Mouse (Mus musculus) hindbrain, embryonic 13.5 days (tissue): ENCODE measurements at regions not wholly inside any gene's neighbourhood (a gene's known extent, or its start where the extent isn't known, plus 50 kb on each side); places are given as distances from the start of the nearest gene placed in this dataset.

Experiments used
- ATAC-seq: fragments of 200-750 bp; cut with Nextera tagmentation; 2 replicates; pipeline ENCODE4 v1.8.0; 2017; ENCODE audit warnings: moderate TSS enrichment; ENCODE audit not compliant: low FRiP score
- H3K27ac ChIP-seq: fragments of 300-500 bp; sonication (generic); 2 replicates; pipeline ENCODE4 v1.5.1; 2015; ENCODE audit warnings: inconsistent platforms, mild to moderate bottlenecking, moderate library complexity
- H3K27me3 ChIP-seq: fragments of 300-500 bp; sonication (generic); 2 replicates; pipeline ENCODE4 v1.6.1; 2015; ENCODE audit warnings: mild to moderate bottlenecking, inconsistent platforms
- H3K36me3 ChIP-seq: fragments of 300-500 bp; sonication (generic); 2 replicates; pipeline ENCODE4 v1.6.1; 2015; ENCODE audit warnings: mild to moderate bottlenecking, inconsistent platforms
- H3K4me1 ChIP-seq: fragments of 300-500 bp; sonication (generic); replicated peaks from 2 replicates; pipeline ENCODE4 v1.6.1; 2015; ENCODE audit warnings: inconsistent platforms
- H3K4me2 ChIP-seq: fragments of 300-500 bp; sonication (generic); 2 replicates; pipeline ENCODE4 v1.6.1; 2015; ENCODE audit warnings: inconsistent platforms, mild to moderate bottlenecking, moderate library complexity
- H3K4me3 ChIP-seq: fragments of 300-500 bp; sonication (generic); 2 replicates; pipeline ENCODE4 v1.5.1; 2015; ENCODE audit warnings: mild to moderate bottlenecking, inconsistent platforms
- H3K9ac ChIP-seq: fragments of 300-500 bp; sonication (generic); 2 replicates; pipeline ENCODE4 v1.6.1; 2015; ENCODE audit warnings: mild to moderate bottlenecking, inconsistent platforms
- H3K9me3 ChIP-seq: fragments of 300-500 bp; sonication (generic); 2 replicates; pipeline ENCODE4 v1.6.1; 2016; ENCODE audit warnings: inconsistent platforms
- whole genome bisulfite sequencing: fragments of 180-500 bp; shearing (Covaris S2); methylation state at CpG from one replicate; pipeline ENCODE4 v1.1.7; 2015; 5-methylcytosine and 5-hydroxymethylcytosine counted together

DNA sequence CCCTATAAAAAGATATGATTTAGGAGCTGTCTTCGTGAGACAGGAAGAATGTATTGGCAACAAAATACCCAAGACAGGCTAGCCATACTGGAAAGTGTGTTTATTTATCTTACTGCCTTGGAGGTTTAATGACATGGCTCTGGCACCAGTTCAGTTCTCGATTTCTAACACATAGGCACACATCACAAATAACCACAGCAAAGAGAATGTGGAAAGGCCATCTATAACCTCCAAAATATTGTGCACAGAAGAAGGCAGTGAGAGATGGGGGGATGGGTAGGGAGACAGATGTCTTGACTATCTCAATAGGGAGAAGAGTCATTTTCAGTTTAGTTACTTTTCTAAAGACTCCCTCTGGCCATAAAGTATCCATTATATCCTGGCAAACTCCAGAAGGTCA lies 90.5 kb downstream of the Minar1 start:
- WGBS, result 88% methylated on average over 2 of the region's 2 CpGs
- no peaks in the 10 kb centered on the region for H3K4me1 ChIP-seq
- no peak overlapping the region for H3K4me2 ChIP-seq
- no peaks in the 10 kb centered on the region for H3K9me3 ChIP-seq
- no peak overlapping the region for H3K4me3 ChIP-seq
- H3K36me3 ChIP-seq, result no peaks in the 10 kb centered on the region
- no peaks in the 10 kb centered on the region for H3K27me3 ChIP-seq
- H3K27ac ChIP-seq, result no peak overlapping the region
- no peak for ATAC-seq
- no peak overlapping the region for H3K9ac ChIP-seq

DNA sequence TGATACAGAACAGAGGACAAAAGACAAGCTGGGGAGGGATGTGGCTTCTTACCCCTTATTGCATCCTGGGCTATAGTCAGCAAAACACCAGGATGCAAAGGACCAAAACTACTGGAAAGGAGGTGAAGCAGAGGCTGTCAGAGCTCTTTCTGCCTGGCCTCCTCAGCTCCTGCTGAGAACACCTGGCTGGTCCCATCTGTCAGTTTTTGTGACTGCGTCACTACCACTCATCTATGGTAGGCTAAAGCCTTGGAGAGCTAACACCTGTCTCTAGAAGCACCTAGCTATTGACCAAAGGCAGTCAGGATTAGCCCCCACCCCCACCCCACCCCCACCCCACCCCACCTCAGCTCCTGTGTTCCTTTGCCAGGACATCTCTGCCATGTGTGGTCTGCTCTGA lies 98.8 kb downstream of the Minar1 start:
- Histone ChIP-seq H3K4me3 (no peak overlapping the region), H3K27me3 (no peaks in the 10 kb centered on the region), H3K4me1 (no peaks in the 10 kb centered on the region), H3K9me3 (no peaks in the 10 kb centered on the region), H3K27ac (no peak overlapping the region), H3K4me2 (no peak overlapping the region), H3K9ac (no peak overlapping the region), H3K36me3 (no peaks in the 10 kb centered on the region)
- peak; percentile 37; the same call in 1 of the 2 replicates for ATAC-seq
- 79% methylated on average over 1 of the region's 1 CpGs for WGBS

DNA sequence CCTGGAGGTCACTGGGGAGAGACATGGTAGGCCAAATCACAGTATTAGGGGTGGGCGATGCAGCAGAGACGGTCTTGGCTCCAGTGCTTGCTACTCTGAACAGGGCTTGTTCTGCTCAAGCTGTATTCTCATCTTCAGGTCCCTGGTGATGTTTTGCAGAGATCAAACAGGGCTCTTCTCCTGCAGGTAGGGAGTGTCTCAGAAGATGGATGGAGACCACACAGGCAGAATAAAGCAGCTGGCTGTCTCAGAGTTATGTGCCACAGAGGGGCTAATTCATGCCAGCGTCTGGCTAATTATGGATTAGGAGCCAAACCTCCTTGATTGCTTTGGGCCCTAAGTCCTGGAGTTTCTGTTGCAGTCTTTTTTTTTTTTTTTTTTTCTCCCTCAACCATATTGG lies 99.2 kb downstream of the Minar1 start:
- H3K36me3 ChIP-seq, result no peaks in the 10 kb centered on the region
- WGBS, result 71% methylated on average over 3 of the region's 3 CpGs
- no peak overlapping the region for H3K4me3 ChIP-seq
- ATAC-seq, result no peak; the same call in 1 of the 2 replicates
- no peak overlapping the region for H3K4me2 ChIP-seq
- H3K4me1 ChIP-seq, result no peaks in the 10 kb centered on the region
- H3K27ac ChIP-seq, result no peak overlapping the region
- no peak overlapping the region for H3K9ac ChIP-seq
- no peaks in the 10 kb centered on the region for H3K9me3 ChIP-seq
- no peaks in the 10 kb centered on the region for H3K27me3 ChIP-seq

DNA sequence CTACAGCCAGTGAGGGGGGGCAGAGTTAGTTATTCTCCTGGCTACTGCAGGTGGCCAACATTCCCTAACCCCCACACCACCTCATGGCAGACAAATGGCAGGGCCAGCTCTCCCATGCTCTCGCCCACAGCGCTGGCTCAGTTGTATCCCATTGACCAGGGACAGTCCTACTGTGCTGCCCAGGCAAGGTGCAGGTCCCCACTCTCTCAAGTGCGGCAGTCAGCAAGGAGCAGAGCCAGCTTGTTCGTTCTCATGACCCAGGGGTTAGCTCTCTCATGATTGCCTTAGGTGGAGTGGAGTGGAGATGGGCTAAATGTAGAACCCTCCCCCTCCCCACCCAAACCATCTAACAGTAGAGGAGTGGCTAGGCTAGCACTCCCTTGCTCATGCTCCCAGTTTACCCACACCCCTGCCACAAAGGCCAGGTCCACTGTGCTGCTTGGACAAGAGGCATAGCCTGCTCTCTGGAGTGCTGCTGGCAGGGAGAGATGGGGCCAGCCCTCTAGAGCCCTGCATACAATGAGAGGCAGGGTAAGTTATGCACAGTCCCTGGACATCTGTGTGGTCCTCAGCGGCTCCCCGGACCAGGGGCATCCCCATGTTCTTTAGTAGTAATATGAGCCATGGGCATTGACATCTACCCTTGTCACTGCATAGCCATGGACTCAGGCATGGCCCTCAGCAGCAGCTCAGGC lies 114.4 kb downstream of the Minar1 start:
- peak; percentile 36; the same call in 1 of the 2 replicates for ATAC-seq

DNA sequence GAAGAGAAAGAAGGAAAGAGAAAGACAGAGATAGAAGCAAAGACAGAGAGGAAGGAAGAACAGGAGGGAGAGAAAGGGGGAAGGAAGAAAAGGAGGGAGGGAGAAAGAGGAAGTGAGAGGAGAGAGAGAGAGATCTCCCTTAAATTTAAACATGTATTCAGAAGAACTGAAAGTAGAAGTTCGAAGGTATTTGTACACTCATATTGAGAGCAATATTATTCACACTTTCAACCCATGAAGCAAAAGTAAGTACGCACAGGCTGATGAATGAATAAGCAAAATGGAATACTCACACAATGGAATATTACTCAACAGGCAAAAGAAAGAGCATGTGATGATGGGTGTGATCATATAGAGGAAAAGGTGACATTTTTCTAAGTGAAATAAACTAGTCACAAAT lies 120.8 kb downstream of the Minar1 start:
- no peaks in the 10 kb centered on the region for H3K9me3 ChIP-seq
- H3K4me2 ChIP-seq, result no peak overlapping the region
- no peak overlapping the region for H3K9ac ChIP-seq
- no peak overlapping the region for H3K27ac ChIP-seq
- H3K27me3 ChIP-seq, result no peaks in the 10 kb centered on the region
- H3K4me1 ChIP-seq, result peaks cover 3% of the 10 kb centered on the region
- 99% methylated on average over 2 of the region's 2 CpGs for whole genome bisulfite sequencing
- no peak for ATAC-seq
- H3K36me3 ChIP-seq, result no peaks in the 10 kb centered on the region
- H3K4me3 ChIP-seq, result no peak overlapping the region

More for the DNA sequence above, 114.4 kb downstream of the Minar1 start:
- Histone ChIP-seq H3K27ac (no peak overlapping the region), H3K4me2 (no peak overlapping the region), H3K4me3 (no peak overlapping the region), H3K9ac (no peak overlapping the region), H3K4me1 (no peaks in the 10 kb centered on the region), H3K9me3 (no peaks in the 10 kb centered on the region), H3K36me3 (no peaks in the 10 kb centered on the region), H3K27me3 (no peaks in the 10 kb centered on the region)
- WGBS, result 92% methylated on average over 6 of the region's 6 CpGs

DNA sequence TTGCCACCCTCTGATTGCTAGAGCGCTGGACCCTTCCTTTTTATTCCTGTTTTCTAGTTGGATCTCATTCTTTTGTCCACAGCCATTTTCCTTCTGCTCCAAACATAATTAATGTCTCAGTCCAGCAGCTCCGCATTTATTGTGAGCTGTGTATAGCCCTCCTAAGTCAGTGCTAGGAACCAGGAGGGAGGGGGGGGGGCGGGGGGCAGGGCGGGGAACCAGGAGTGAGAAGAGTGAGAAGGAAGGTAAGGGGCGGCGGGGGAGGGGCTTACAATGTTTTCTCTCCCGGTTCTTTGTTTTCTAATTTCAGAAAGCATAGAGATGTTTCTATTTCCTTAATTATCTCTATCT lies 125.6 kb downstream of the Minar1 start:
- 0 out of 2 replicates have a peak overlapping the region, but pooled peaks have one; percentile 31 for H3K9ac ChIP-seq
- H3K27me3 ChIP-seq, result no peaks in the 10 kb centered on the region
- ATAC-seq, result peak; percentile 79; the same call in 1 of the 2 replicates
- H3K27ac ChIP-seq, result peak overlapping the region; percentile 91
- no peak overlapping the region for H3K4me3 ChIP-seq
- 25% methylated on average over 7 of the region's 7 CpGs for WGBS
- peak overlapping the region; percentile 11; the same call in 1 of the 2 replicates for H3K4me2 ChIP-seq
- H3K4me1 ChIP-seq, result peaks cover 15% of the 10 kb centered on the region
- H3K36me3 ChIP-seq, result no peaks in the 10 kb centered on the region
- no peaks in the 10 kb centered on the region for H3K9me3 ChIP-seq

DNA sequence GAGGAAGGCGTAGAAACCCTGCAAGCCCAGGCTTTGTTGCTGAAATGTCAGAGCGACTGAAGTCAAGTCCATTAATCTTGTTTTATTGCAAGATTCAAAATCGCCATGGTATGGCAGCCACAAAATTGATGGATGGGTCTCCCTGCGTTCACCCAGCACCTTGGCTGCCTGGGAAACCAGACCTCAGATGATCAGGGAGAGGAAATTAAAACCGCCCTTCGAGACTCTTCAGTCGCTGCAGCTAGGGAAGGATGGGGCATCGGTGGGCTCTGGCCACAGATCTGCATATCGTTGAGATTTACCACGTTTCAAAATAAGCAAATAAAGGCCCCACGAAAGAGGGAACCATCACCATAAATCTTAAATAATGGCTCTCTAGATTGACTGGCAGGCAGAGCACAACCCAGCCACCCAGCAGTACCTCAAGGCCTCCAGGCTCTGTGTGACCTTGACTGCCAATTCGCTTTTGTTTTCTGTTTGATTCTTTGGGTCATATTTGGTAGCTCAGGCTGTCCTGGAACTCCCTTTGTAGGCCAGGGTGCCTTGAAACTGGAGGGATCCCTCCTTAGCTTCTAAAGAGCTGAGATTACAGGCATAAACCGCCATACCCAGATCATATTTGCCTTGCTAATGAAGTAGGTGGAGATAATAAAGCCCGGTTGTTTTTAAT lies 126.1 kb downstream of the Minar1 start:
- H3K27ac ChIP-seq, result peak overlapping the region; percentile 91
- no peak overlapping the region for H3K4me3 ChIP-seq
- H3K27me3 ChIP-seq, result no peaks in the 10 kb centered on the region
- peaks cover 15% of the 10 kb centered on the region for H3K4me1 ChIP-seq
- peak overlapping the region; percentile 11; the same call in 1 of the 2 replicates for H3K4me2 ChIP-seq
- H3K9me3 ChIP-seq, result no peaks in the 10 kb centered on the region
- 22% methylated on average over 14 of the region's 14 CpGs for WGBS
- ATAC-seq, result peak; percentile 83
- no peaks in the 10 kb centered on the region for H3K36me3 ChIP-seq
- peak overlapping the region; percentile 31; the same call in 1 of the 2 replicates for H3K9ac ChIP-seq

DNA sequence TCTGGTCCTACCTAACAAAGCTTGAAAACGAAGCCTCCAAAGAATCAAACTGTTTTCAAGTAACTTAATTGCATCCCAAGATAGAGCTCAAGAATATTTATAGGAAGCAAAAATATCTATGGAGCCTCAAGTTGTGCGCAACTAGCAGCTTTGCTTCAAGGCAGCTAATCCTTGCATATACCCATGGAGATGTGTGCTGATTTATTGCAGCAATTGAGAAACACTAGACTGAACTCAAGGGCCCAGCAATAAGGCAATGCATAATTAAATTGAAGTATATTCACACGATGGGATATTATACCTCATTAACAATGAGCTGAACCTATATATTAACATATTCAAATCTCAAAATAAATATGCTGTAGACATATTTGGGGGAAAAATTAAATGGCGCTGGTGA lies 135.3 kb downstream of the Minar1 start:
- H3K9me3 ChIP-seq, result no peaks in the 10 kb centered on the region
- H3K4me3 ChIP-seq, result no peak overlapping the region
- H3K36me3 ChIP-seq, result no peaks in the 10 kb centered on the region
- no peak for ATAC-seq
- 79% methylated on average over 4 of the region's 4 CpGs for WGBS
- H3K27me3 ChIP-seq, result no peaks in the 10 kb centered on the region
- H3K27ac ChIP-seq, result no peak overlapping the region
- no peak overlapping the region for H3K9ac ChIP-seq
- no peak overlapping the region for H3K4me2 ChIP-seq
- H3K4me1 ChIP-seq, result no peaks in the 10 kb centered on the region

DNA sequence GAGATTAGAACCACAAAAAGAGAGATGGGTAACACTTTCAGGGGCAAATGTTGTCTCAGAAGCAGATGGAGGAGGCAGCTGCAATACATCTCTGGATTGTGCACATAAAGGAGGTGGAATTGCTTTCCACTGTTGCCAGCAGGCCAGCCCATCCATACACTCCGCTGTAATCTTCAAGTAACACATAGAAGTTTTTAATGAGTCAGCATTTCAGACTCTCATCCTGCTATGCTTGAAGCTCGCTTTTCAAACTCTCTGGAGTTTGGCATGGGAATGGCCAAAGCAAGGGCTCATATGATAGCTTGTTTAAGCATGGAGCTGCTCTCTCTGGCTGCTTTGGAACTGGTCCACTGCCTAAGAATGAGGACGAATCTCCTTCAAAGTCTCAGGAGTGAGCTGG lies 143.5 kb downstream of the Minar1 start:
- WGBS, result 88% methylated on average over 3 of the region's 3 CpGs
- H3K4me1 ChIP-seq, result no peaks in the 10 kb centered on the region
- no peaks in the 10 kb centered on the region for H3K27me3 ChIP-seq
- no peak overlapping the region for H3K27ac ChIP-seq
- H3K9me3 ChIP-seq, result no peaks in the 10 kb centered on the region
- no peak overlapping the region for H3K4me3 ChIP-seq
- ATAC-seq, result no peak
- H3K9ac ChIP-seq, result no peak overlapping the region
- H3K4me2 ChIP-seq, result no peak overlapping the region
- H3K36me3 ChIP-seq, result no peaks in the 10 kb centered on the region

DNA sequence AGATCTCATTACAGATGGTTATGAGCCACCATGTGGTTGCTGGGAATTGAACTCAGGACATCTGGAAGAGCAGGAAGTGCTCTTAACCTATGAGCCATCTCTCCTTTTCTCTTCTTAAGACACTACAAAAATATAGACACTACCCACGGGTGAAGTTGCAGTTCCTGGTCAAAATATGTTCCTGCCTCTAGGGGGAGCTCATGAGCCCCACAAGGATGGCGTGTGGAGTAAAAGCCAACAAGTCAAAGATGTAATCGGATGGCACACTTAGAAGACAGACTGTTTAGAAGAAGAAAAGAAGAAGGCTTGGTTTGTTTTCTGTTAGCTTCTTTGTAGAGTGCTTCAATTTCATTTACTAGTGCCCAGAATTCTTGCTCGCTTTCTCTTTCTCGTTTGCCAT lies 161.7 kb downstream of the Minar1 start:
- Histone ChIP-seq H3K9me3 (no peaks in the 10 kb centered on the region), H3K4me2 (no peak overlapping the region), H3K4me1 (no peaks in the 10 kb centered on the region), H3K27ac (no peak overlapping the region), H3K9ac (no peak overlapping the region), H3K4me3 (no peak overlapping the region), H3K36me3 (no peaks in the 10 kb centered on the region), H3K27me3 (no peaks in the 10 kb centered on the region)
- WGBS, result 43% methylated on average over 5 of the region's 5 CpGs
- no peak for ATAC-seq

DNA sequence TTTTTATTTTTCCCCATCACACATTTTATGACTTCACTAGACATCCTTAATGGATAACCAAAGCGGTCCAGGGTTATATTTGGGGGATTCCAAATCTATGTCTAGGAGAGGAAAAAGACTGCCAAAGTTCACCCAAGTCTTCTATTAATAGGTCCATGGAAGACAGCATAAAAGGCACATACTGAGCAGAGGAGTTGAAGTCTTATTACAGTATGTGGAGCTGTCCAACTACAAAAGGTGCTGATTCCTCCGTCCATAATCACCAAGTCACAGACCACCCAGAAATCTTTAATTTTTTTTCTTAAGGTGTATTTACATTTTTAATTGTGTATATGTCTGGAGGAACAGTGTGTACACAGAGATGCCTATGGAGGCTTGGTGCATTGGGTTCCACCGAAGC lies 166.3 kb downstream of the Minar1 start:
- 79% methylated on average over 3 of the region's 3 CpGs for WGBS
- Histone ChIP-seq H3K9me3 (no peaks in the 10 kb centered on the region), H3K36me3 (no peaks in the 10 kb centered on the region), H3K4me3 (no peak overlapping the region), H3K27me3 (no peaks in the 10 kb centered on the region), H3K4me1 (no peaks in the 10 kb centered on the region), H3K4me2 (no peak overlapping the region), H3K27ac (no peak overlapping the region), H3K9ac (no peak overlapping the region)
- ATAC-seq, result no peak

DNA sequence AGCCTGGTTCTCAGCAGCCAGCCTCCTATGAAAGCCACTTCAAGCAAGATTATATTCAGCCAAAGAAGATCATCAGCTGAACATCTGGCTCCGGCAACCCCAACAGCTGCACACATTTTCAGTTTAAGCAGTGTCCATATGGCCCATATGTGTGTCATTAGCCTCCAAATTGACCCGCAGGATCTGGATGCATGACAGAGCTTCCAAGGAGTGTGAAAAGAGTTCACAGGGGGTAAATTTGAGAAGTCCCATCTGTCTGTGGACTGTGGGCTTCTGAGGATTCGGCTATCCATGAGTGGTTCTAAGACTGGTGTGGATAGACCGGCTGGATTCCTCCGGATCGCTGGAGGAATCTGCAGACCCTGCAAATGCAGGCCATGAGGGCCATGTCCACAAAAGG lies 173.3 kb downstream of the Minar1 start:
- Histone ChIP-seq H3K27ac (no peak overlapping the region), H3K36me3 (no peaks in the 10 kb centered on the region), H3K9me3 (no peaks in the 10 kb centered on the region), H3K27me3 (no peaks in the 10 kb centered on the region), H3K9ac (no peak overlapping the region), H3K4me2 (no peak overlapping the region), H3K4me1 (no peaks in the 10 kb centered on the region), H3K4me3 (no peak overlapping the region)
- ATAC-seq, result 0 out of 2 replicates have a peak, but pooled peaks have one; percentile 21
- 80% methylated on average over 6 of the region's 6 CpGs for WGBS
